Mouse (Mus musculus) intestine, embryonic 16.5 days (tissue): ENCODE results near the gene Macc1. TPM values are rescaled to one million over a fixed set of nuclear protein-coding genes. Genes with fewer than 3 reads are reported as not detected.
"Not testable (repeated sequence)": the region's sequence is repeated elsewhere in the genome, so short reads cannot be mapped to it uniquely, and the experiment has no call there.

Experiments used
- ATAC-seq: fragments of 200-750 bp; cut with Nextera tagmentation; 2 replicates; pipeline ENCODE4 v1.8.0; 2017; ENCODE audit warnings: moderate TSS enrichment, moderate library complexity
- H3K27ac ChIP-seq: fragments of 300-500 bp; sonication (generic); 2 replicates; pipeline ENCODE4 v1.5.1; 2014; ENCODE audit warnings: mild to moderate bottlenecking, low read length
- H3K27me3 ChIP-seq: fragments of 300-500 bp; sonication (generic); replicated peaks from 2 replicates; pipeline ENCODE4 v1.6.1; 2014; ENCODE audit warnings: low read length, control low read depth, mixed read lengths; ENCODE audit not compliant: control insufficient read depth, insufficient read depth
- H3K36me3 ChIP-seq: fragments of 300-500 bp; sonication (generic); 2 replicates; pipeline ENCODE4 v1.6.1; 2014; ENCODE audit warnings: low read length, control low read depth; ENCODE audit not compliant: control insufficient read depth, insufficient read depth
- H3K4me1 ChIP-seq: fragments of 300-500 bp; sonication (generic); 2 replicates; pipeline ENCODE4 v1.6.1; 2014; ENCODE audit warnings: low read length, control low read depth, mixed read lengths; ENCODE audit not compliant: control insufficient read depth, insufficient read depth
- H3K4me2 ChIP-seq: fragments of 300-500 bp; sonication (generic); 2 replicates; pipeline ENCODE4 v1.6.1; 2014; ENCODE audit warnings: low read depth, low read length, control low read depth
- H3K4me3 ChIP-seq: fragments of 300-500 bp; sonication (generic); 2 replicates; pipeline ENCODE4 v1.5.1; 2014; ENCODE audit warnings: mild to moderate bottlenecking, low read length
- H3K9ac ChIP-seq: fragments of 300-500 bp; sonication (generic); 2 replicates; pipeline ENCODE4 v1.6.1; 2014; ENCODE audit warnings: low read depth, low read length
- H3K9me3 ChIP-seq: fragments of 300-500 bp; sonication (generic); 2 replicates; pipeline ENCODE4 v1.6.1; 2016; ENCODE audit warnings: low read length, control low read depth; ENCODE audit not compliant: control insufficient read depth
- WGBS: fragments of 180-500 bp; shearing (Covaris S2); extraction: QIAGEN DNeasy Blood & Tissue Kit; methylation state at CpG from one replicate; pipeline ENCODE4 v1.1.7; 2014; 5-methylcytosine and 5-hydroxymethylcytosine counted together
- polyA plus RNA-seq: library from polyadenylated mRNA; unstranded; fragments of >200 nt; fragmentation: Nextera tagmentation; extraction: Ambion mirVana; gene quantifications from 2 replicates; pipeline ENCODE4 v1.2.1, GENCODE M21; 2015

The Macc1 gene
- polyA plus RNA-seq, 1 experiment from 2014 or later, result 1.9 TPM

- H3K36me3 ChIP-seq, result no peaks in the 10 kb centered on the region
- no peak overlapping the region for H3K9ac ChIP-seq
- H3K4me3 ChIP-seq, result no peak overlapping the region
- H3K27me3 ChIP-seq, result no peaks in the 10 kb centered on the region
- 44% methylated on average over 1 of the region's 1 CpGs for WGBS
- no peak for ATAC-seq
- H3K27ac ChIP-seq, result no peak overlapping the region
- no peak overlapping the region for H3K4me2 ChIP-seq
- H3K4me1 ChIP-seq, result no peaks in the 10 kb centered on the region
- no peaks in the 10 kb centered on the region for H3K9me3 ChIP-seq
These were observed 4.7 kb downstream of the Macc1 start for GRCm38 (mm10) chr12:119318799-119319198.

- Histone ChIP-seq H3K4me1 (no peaks in the 10 kb centered on the region), H3K9ac (no peak overlapping the region), H3K27me3 (no peaks in the 10 kb centered on the region), H3K36me3 (no peaks in the 10 kb centered on the region), H3K4me2 (no peak overlapping the region), H3K9me3 (no peaks in the 10 kb centered on the region), H3K27ac (no peak overlapping the region), H3K4me3 (no peak overlapping the region)
- no peak for ATAC-seq
These were observed 11.3 kb downstream of the Macc1 start for GRCm38 (mm10) chr12:119325400-119325799.

- Histone ChIP-seq H3K36me3 (no peaks in the 10 kb centered on the region), H3K4me3 (no peak overlapping the region), H3K4me1 (no peaks in the 10 kb centered on the region), H3K9me3 (no peaks in the 10 kb centered on the region), H3K4me2 (no peak overlapping the region), H3K27me3 (no peaks in the 10 kb centered on the region), H3K9ac (no peak overlapping the region), H3K27ac (no peak overlapping the region)
- 79% methylated on average over 4 of the region's 4 CpGs for WGBS
- ATAC-seq, result no peak
These were observed 16.6 kb downstream of the Macc1 start for GRCm38 (mm10) chr12:119330644-119331043.

- Histone ChIP-seq H3K4me3 (no peak overlapping the region), H3K9me3 (no peaks in the 10 kb centered on the region), H3K36me3 (no peaks in the 10 kb centered on the region), H3K4me1 (no peaks in the 10 kb centered on the region), H3K4me2 (no peak overlapping the region), H3K27me3 (no peaks in the 10 kb centered on the region), H3K9ac (no peak overlapping the region), H3K27ac (no peak overlapping the region)
- ATAC-seq, result no peak
These were observed 19.3 kb downstream of the Macc1 start for GRCm38 (mm10) chr12:119333376-119333775.

GRCm38 (mm10) chr12:119352579-119352978 is 38.5 kb downstream of the Macc1 start:
- H3K9me3 ChIP-seq, H3K4me2 ChIP-seq, H3K36me3 ChIP-seq, H3K4me1 ChIP-seq, H3K27ac ChIP-seq, H3K27me3 ChIP-seq, H3K9ac ChIP-seq, ATAC-seq, H3K4me3 ChIP-seq: not testable (repeated sequence)
- 33% methylated on average over 16 of the region's 16 CpGs for WGBS

- 58% methylated on average over 7 of the region's 7 CpGs for WGBS
- no peaks in the 10 kb centered on the region for H3K36me3 ChIP-seq
- no peak overlapping the region for H3K9ac ChIP-seq
- no peaks in the 10 kb centered on the region for H3K9me3 ChIP-seq
- no peak overlapping the region for H3K4me3 ChIP-seq
- H3K27ac ChIP-seq, result no peak overlapping the region
- no peak for ATAC-seq
- H3K4me2 ChIP-seq, result no peak overlapping the region
- no peaks in the 10 kb centered on the region for H3K4me1 ChIP-seq
- no peaks in the 10 kb centered on the region for H3K27me3 ChIP-seq
These were observed 43.6 kb downstream of the Macc1 start for GRCm38 (mm10) chr12:119357418-119358241.

- H3K9me3 ChIP-seq, result no peaks in the 10 kb centered on the region
- H3K27ac ChIP-seq, result no peak overlapping the region
- 54% methylated on average over 1 of the region's 1 CpGs for WGBS
- no peaks in the 10 kb centered on the region for H3K27me3 ChIP-seq
- no peaks in the 10 kb centered on the region for H3K4me1 ChIP-seq
- H3K4me2 ChIP-seq, result no peak overlapping the region
- no peak overlapping the region for H3K4me3 ChIP-seq
- no peak overlapping the region for H3K9ac ChIP-seq
- H3K36me3 ChIP-seq, result no peaks in the 10 kb centered on the region
- ATAC-seq, result no peak
These were observed 44.1 kb downstream of the Macc1 start for GRCm38 (mm10) chr12:119358242-119358515.

- Histone ChIP-seq H3K27me3 (no peaks in the 10 kb centered on the region), H3K36me3 (no peaks in the 10 kb centered on the region), H3K4me2 (no peak overlapping the region), H3K9me3 (no peaks in the 10 kb centered on the region), H3K4me1 (no peaks in the 10 kb centered on the region), H3K9ac (no peak overlapping the region), H3K27ac (no peak overlapping the region), H3K4me3 (no peak overlapping the region)
- no peak for ATAC-seq
- WGBS, result 67% methylated on average over 1 of the region's 1 CpGs
These were observed 51.0 kb downstream of the Macc1 start for GRCm38 (mm10) chr12:119365041-119365440.

- no peaks in the 10 kb centered on the region for H3K9me3 ChIP-seq
- H3K36me3 ChIP-seq, result no peaks in the 10 kb centered on the region
- no peak for ATAC-seq
- no peak overlapping the region for H3K4me3 ChIP-seq
- no peaks in the 10 kb centered on the region for H3K27me3 ChIP-seq
- no peak overlapping the region for H3K9ac ChIP-seq
- H3K4me2 ChIP-seq, result no peak overlapping the region
- no peaks in the 10 kb centered on the region for H3K4me1 ChIP-seq
- no peak overlapping the region for H3K27ac ChIP-seq
- 76% methylated on average over 4 of the region's 4 CpGs for WGBS
These were observed 55.8 kb downstream of the Macc1 start for GRCm38 (mm10) chr12:119369832-119370231.

GRCm38 (mm10) chr12:119372359-119372758 is 58.3 kb downstream of the Macc1 start:
- ATAC-seq, result no peak
- Histone ChIP-seq H3K4me3 (no peak overlapping the region), H3K27me3 (no peaks in the 10 kb centered on the region), H3K4me2 (no peak overlapping the region), H3K27ac (no peak overlapping the region), H3K9me3 (no peaks in the 10 kb centered on the region), H3K9ac (no peak overlapping the region), H3K4me1 (no peaks in the 10 kb centered on the region), H3K36me3 (no peaks in the 10 kb centered on the region)
- WGBS, result 55% methylated on average over 4 of the region's 4 CpGs
